ENCODE assay signal across 12 mouse cellular contexts in genomic region chr7:49190231-49190985, GRCm38 (mm10).
DNase-seq lines count a peak whose midpoint lies in the region; ATAC-seq lines count a peak whose summit lies in the region.
"Had no signal": no experiment of that assay in that cellular context is flagged by ENCODE, and none has a peak within 500 bp of the region (broad histone marks: within the 10 kb centered on the region; RNA-seq: fewer than 3 reads in every experiment).

No protein-coding gene starts in this region.

- no peak overlapping the region for H3K4me2 ChIP-seq in forebrain, embryonic 12.5 days
- no peak overlapping the region for H3K4me2 ChIP-seq in forebrain, embryonic 11.5 days (ENCODE audit: low read depth, low read length, severe bottlenecking)

- no peak for DNase-seq in forebrain, embryonic 11.5 days (ENCODE audit: low spot score)
- DNase-seq in right cerebral cortex, adult 18-20 months, result peak; percentile 55
- no peak for DNase-seq in right cerebral cortex, postnatal 14 days
- peak; percentile 70 for DNase-seq in left cerebral cortex, postnatal 4 days
- DNase-seq in thymus, postnatal 36 days, result no peak
- no peak for DNase-seq in kidney, adult 9 months
- DNase-seq: adrenal gland, postnatal 36 days; gastrocnemius, postnatal 10 days; kidney, postnatal 4 days had no signal

- H3K4me3 ChIP-seq in forebrain, embryonic 12.5 days (replicated peaks), result no peak overlapping the region
- H3K4me3 ChIP-seq in forebrain, embryonic 11.5 days (ENCODE audit: low read depth, low read length), result no peak overlapping the region

- peak overlapping the region; percentile 75; the same call in 1 of the 2 replicates for H3K27ac ChIP-seq in forebrain, embryonic 12.5 days
- no peak overlapping the region for H3K27ac ChIP-seq in forebrain, embryonic 11.5 days (ENCODE audit: low read depth, low read length)
- H3K27ac ChIP-seq: liver, embryonic 14.5 days had no signal

- H3K27me3 ChIP-seq in forebrain, embryonic 12.5 days, result no peaks in the 10 kb centered on the region
- H3K27me3 ChIP-seq in forebrain, embryonic 11.5 days (ENCODE audit: control insufficient read depth, insufficient read depth, low read length), result no peaks in the 10 kb centered on the region

- no peaks in the 10 kb centered on the region for H3K9me3 ChIP-seq in forebrain, embryonic 12.5 days
- H3K9me3 ChIP-seq in forebrain, embryonic 11.5 days (ENCODE audit: control insufficient read depth, low read length), result no peaks in the 10 kb centered on the region

- intact Hi-C loops in left cerebral cortex, postnatal 4 days (cut with DNase I), result loop anchor here (5.0 kb wide), 1 partner anchor 57 kb away; no protein-coding TSS in a partner anchor

- H3K9ac ChIP-seq in forebrain, embryonic 12.5 days, result no peak overlapping the region
- H3K9ac ChIP-seq in forebrain, embryonic 11.5 days (ENCODE audit: low read length), result no peak overlapping the region
- H3K9ac ChIP-seq: liver, embryonic 14.5 days had no signal

- no peak for ATAC-seq in forebrain, embryonic 12.5 days (ENCODE audit: low FRiP score)
- no peak for ATAC-seq in forebrain, embryonic 11.5 days (replicated peaks; ENCODE audit: low FRiP score)
- no peak for ATAC-seq in erythroblast, adult 5-6 weeks (replicated peaks; ENCODE audit: low FRiP score, poor library complexity, severe bottlenecking)

- 82% methylated on average over 4 of the region's 4 CpGs for WGBS in forebrain, embryonic 12.5 days
- 83% methylated on average over 4 of the region's 4 CpGs for WGBS in forebrain, embryonic 11.5 days

- H3K36me3 ChIP-seq in forebrain, embryonic 12.5 days (replicated peaks), result no peaks in the 10 kb centered on the region
- H3K36me3 ChIP-seq in forebrain, embryonic 11.5 days (ENCODE audit: control insufficient read depth, insufficient read depth, low read length), result no peaks in the 10 kb centered on the region

- peaks cover 28% of the 10 kb centered on the region for H3K4me1 ChIP-seq in forebrain, embryonic 12.5 days
- no peaks in the 10 kb centered on the region for H3K4me1 ChIP-seq in forebrain, embryonic 11.5 days (replicated peaks; ENCODE audit: control insufficient read depth, insufficient read depth, low read length)

Comparison
In these comparisons a context has a peak if more than half of its experiments do, and no peak if none do; other contexts are left out.
1. DNase-seq: peak in right cerebral cortex, adult 18-20 months (single experiment) and left cerebral cortex, postnatal 4 days (single experiment); none in forebrain, embryonic 11.5 days (single experiment), right cerebral cortex, postnatal 14 days (single experiment), thymus, postnatal 36 days (0 of 2) and kidney, adult 9 months (single experiment).